Mouse (Mus musculus) forebrain, postnatal 0 days (tissue): ENCODE measurements at regions not wholly inside any gene's neighbourhood (a gene's known extent, or its start where the extent isn't known, plus 50 kb on each side); places are given as distances from the start of the nearest gene placed in this dataset.
A peak's percentile ranks its signal among the peaks of the same experiment; 100 is the strongest.

ENCODE experiments used
- ATAC-seq: fragments of 200-750 bp; cut with Nextera tagmentation; 2 replicates; pipeline ENCODE4 v1.8.0; 2017; ENCODE audit warnings: mild to moderate bottlenecking, moderate library complexity
- DNase-seq: peaks from one replicate; pipeline ENCODE4 v3.0.0-alpha.2; 2015
- H3K27ac ChIP-seq: fragments of 300-500 bp; sonication (generic); 2 replicates; pipeline ENCODE4 v1.5.1; 2014; ENCODE audit warnings: low read depth, mild to moderate bottlenecking, antibody characterized with exemption, low read length, moderate library complexity, mixed read lengths
- H3K27me3 ChIP-seq: fragments of 300-500 bp; sonication (generic); 2 replicates; pipeline ENCODE4 v1.6.1; 2014; ENCODE audit warnings: mild to moderate bottlenecking, low read length, mixed read lengths; ENCODE audit not compliant: insufficient read depth
- H3K36me3 ChIP-seq: fragments of 300-500 bp; sonication (generic); 2 replicates; pipeline ENCODE4 v1.6.1; 2014; ENCODE audit warnings: mild to moderate bottlenecking, moderate library complexity; ENCODE audit not compliant: insufficient read depth
- H3K4me1 ChIP-seq: fragments of 300-500 bp; sonication (generic); 2 replicates; pipeline ENCODE4 v1.6.1; 2014; ENCODE audit warnings: antibody characterized with exemption; ENCODE audit not compliant: insufficient read depth
- H3K4me2 ChIP-seq: fragments of 300-500 bp; sonication (generic); 2 replicates; pipeline ENCODE4 v1.6.1; 2014; ENCODE audit warnings: low read depth, mild to moderate bottlenecking, moderate library complexity
- H3K4me3 ChIP-seq: fragments of 300-500 bp; sonication (generic); 2 replicates; pipeline ENCODE4 v1.5.1; 2014; ENCODE audit warnings: low read depth, low read length, mixed read lengths
- H3K9ac ChIP-seq: fragments of 300-500 bp; sonication (generic); 2 replicates; pipeline ENCODE4 v1.6.1; 2014; ENCODE audit warnings: mild to moderate bottlenecking
- H3K9me3 ChIP-seq: fragments of 300-500 bp; sonication (generic); 2 replicates; pipeline ENCODE4 v1.6.1; 2016; ENCODE audit warnings: low read length
- CTCF ChIP-seq: sonication (generic); IDR thresholded peaks from 2 replicates; pipeline ENCODE4 v1.5.1; 2016; ENCODE audit warnings: antibody characterized with exemption, control low read depth, low read depth
- WGBS: fragments of 180-500 bp; shearing (Covaris S2); extraction: QIAGEN DNeasy Blood & Tissue Kit; methylation state at CpG from one replicate; pipeline ENCODE4 v1.1.7; 2014; 5-methylcytosine and 5-hydroxymethylcytosine counted together

DNA sequence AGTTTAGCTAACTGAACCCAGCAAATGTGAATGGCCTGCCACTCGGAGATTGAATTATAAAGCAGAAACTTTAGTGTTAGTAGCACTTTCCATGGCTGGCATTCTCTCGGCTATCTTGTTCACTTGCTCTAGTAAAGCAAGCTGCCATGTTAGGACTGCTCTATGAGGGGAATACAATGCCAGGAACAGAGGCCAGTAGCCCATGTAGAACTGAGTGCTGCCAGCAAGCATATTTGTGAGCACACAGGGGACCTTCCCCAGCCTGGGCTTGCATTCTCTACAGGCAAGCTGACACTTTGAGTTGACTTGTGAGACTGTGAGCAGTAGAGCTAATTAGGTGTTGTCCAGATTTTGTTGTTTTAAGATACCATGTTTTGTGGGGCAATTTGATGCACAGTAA, 111.0 kb upstream of the Tdrd3 start:
- no peak for TF ChIP-seq CTCF
- ATAC-seq: no peak
- H3K4me2 ChIP-seq: no peak overlapping the region

DNA sequence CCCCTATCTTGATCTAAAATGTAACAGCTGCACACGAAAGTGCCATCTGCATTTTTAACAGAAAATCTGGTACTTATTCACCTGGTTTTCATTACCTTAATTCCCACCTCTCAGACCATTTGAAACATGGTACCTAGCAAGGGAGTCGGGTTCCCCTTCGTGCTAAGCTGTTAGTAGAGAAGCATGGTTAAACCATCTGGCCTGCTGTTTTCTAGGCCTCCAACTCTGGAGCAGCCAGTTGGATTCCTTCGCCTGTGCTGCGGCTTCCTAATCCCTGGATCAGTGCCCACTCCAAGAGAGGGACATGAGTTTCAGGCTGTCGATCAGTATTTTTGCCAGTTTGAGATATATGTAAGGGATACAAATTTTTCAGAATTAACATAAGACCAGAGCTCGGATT, 110.4 kb upstream of the Tdrd3 start:
- 64% methylated on average over 7 of the region's 7 CpGs for WGBS
- no peak for TF ChIP-seq CTCF
- no peak for DNase-seq

More for the DNA sequence above, 111.0 kb upstream of the Tdrd3 start:
- H3K27me3 ChIP-seq: no peaks in the 10 kb centered on the region
- no peaks in the 10 kb centered on the region for H3K4me1 ChIP-seq
- no peak for DNase-seq
- no peak overlapping the region for H3K27ac ChIP-seq
- no peaks in the 10 kb centered on the region for H3K36me3 ChIP-seq
- no peak overlapping the region for H3K4me3 ChIP-seq
- H3K9ac ChIP-seq: no peak overlapping the region
- WGBS: 90% methylated on average over 2 of the region's 2 CpGs
- no peaks in the 10 kb centered on the region for H3K9me3 ChIP-seq

DNA sequence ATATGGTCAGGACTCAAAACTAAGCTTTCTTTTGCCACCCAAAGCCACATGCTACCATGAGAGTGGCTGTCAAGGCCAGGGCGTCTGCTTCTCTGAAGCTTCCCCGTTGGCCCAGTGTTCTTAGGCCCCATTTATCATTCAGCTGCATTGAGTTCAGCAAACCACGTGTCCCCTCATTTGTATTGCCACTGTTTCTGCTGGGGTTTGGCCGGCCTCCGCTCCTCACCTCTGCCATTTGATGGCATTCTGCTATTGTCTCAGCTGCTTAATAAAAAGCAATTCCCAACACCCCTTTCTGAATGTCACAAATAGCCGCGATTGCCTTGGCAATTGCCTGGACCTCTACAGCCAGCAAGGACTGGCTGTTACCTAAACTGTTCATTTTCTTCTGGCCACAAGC, 108.4 kb upstream of the Tdrd3 start:
- Histone ChIP-seq H3K36me3 (no peaks in the 10 kb centered on the region), H3K27ac (no peak overlapping the region), H3K27me3 (no peaks in the 10 kb centered on the region), H3K4me1 (no peaks in the 10 kb centered on the region), H3K4me3 (no peak overlapping the region), H3K9me3 (no peaks in the 10 kb centered on the region), H3K4me2 (no peak overlapping the region), H3K9ac (no peak overlapping the region)
- 35% methylated on average over 7 of the region's 7 CpGs for WGBS
- ATAC-seq (no peak), DNase-seq (no peak)
- TF ChIP-seq CTCF: no peak

More for the DNA sequence above, 110.4 kb upstream of the Tdrd3 start:
- H3K4me3 ChIP-seq: no peak overlapping the region
- H3K4me1 ChIP-seq: no peaks in the 10 kb centered on the region
- no peaks in the 10 kb centered on the region for H3K9me3 ChIP-seq
- H3K27me3 ChIP-seq: no peaks in the 10 kb centered on the region
- no peak overlapping the region for H3K27ac ChIP-seq
- ATAC-seq: no peak
- no peak overlapping the region for H3K9ac ChIP-seq
- H3K36me3 ChIP-seq: no peaks in the 10 kb centered on the region
- no peak overlapping the region for H3K4me2 ChIP-seq

DNA sequence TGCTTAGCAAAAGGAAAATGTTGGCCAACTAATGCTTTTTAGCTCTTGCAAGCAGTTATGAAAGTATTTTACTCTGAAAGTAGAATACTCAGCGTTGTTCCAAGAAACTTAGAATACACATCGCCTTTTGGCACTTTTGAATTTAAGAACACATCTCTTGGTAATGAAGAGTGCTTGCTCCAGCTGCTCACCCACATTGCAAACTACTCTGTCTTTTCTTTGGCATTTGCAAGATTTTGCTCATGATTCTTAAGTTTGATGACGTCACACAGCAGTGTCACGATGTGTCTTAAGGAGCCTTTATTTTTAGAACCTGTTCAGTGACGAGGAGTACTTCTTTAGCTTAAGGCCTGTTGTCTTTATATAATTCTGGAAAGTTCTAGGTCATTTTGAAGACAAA, 104.1 kb upstream of the Tdrd3 start:
- Histone ChIP-seq H3K36me3 (no peaks in the 10 kb centered on the region), H3K27me3 (no peaks in the 10 kb centered on the region), H3K4me2 (no peak overlapping the region), H3K9me3 (no peaks in the 10 kb centered on the region), H3K27ac (no peak overlapping the region), H3K9ac (no peak overlapping the region), H3K4me3 (no peak overlapping the region), H3K4me1 (no peaks in the 10 kb centered on the region)
- 80% methylated on average over 5 of the region's 5 CpGs for WGBS
- no peak for ATAC-seq
- no peak for DNase-seq
- TF ChIP-seq CTCF: no peak

DNA sequence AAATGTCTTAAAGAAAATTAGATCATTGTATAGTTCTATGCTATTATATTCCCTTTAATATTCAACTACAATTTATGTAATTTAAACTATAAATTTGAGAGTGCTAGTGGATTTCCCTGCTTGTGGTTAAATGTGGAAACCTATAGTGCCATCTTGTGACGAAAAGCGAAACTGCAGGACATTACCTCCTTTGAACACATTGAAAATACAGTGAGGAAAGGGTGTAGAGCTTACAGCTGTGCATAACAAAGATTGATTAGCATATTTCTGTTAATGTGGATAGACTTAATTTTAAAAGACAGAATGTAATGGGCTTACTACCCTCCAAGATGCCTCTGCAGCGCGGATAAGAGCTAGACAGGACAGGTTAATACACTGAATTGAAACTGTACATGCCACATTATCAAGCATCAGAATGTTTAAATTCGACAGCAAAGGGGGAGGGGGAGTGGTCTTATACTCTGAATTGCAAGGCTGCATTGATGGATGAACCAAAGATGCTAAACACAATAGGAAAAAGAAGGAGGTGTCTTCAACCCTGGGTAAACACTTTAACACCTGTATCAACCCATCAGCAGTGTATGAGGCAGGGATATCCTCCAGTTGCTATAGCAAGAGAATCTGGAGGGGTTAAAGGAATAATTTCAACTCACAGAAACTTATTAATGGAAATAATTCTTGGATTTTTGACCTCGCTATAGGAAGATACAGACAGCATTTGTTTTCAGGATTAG, 101.3 kb upstream of the Tdrd3 start:
- Histone ChIP-seq H3K9ac (no peak overlapping the region), H3K4me2 (peak overlapping the region; percentile 24; the same call in 1 of the 2 replicates), H3K27ac (no peak overlapping the region), H3K36me3 (no peaks in the 10 kb centered on the region), H3K4me3 (no peak overlapping the region), H3K27me3 (no peaks in the 10 kb centered on the region), H3K4me1 (no peaks in the 10 kb centered on the region), H3K9me3 (no peaks in the 10 kb centered on the region)
- ATAC-seq (peak; percentile 84), DNase-seq (peak; percentile 92)
- WGBS: 25% methylated on average over 6 of the region's 6 CpGs
- TF ChIP-seq CTCF: peak; percentile 91

DNA sequence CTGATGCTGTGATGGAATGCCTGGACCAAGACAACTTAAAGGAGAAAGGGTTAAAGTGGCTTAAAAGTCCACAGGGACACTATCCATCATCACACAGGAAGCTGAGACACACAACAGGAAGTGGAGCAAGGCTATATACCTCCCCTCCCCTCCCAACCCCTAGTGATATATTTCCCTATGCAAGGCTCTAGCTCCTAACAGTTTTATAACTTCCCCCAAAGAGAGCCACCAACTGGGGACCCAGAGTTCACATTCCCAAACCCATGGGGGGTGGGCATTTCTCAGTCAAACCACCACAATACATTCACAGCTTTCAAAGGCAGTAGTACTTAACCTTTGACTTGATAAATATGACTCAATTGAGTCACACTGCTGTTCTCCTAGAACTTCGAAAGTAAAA, 88.6 kb upstream of the Tdrd3 start:
- Histone ChIP-seq H3K4me1 (no peaks in the 10 kb centered on the region), H3K36me3 (no peaks in the 10 kb centered on the region), H3K27ac (no peak overlapping the region), H3K27me3 (no peaks in the 10 kb centered on the region), H3K9me3 (no peaks in the 10 kb centered on the region), H3K9ac (no peak overlapping the region), H3K4me3 (no peak overlapping the region), H3K4me2 (no peak overlapping the region)
- ATAC-seq (no peak), DNase-seq (no peak)
- WGBS: 39% methylated on average over 1 of the region's 1 CpGs
- no peak for TF ChIP-seq CTCF

DNA sequence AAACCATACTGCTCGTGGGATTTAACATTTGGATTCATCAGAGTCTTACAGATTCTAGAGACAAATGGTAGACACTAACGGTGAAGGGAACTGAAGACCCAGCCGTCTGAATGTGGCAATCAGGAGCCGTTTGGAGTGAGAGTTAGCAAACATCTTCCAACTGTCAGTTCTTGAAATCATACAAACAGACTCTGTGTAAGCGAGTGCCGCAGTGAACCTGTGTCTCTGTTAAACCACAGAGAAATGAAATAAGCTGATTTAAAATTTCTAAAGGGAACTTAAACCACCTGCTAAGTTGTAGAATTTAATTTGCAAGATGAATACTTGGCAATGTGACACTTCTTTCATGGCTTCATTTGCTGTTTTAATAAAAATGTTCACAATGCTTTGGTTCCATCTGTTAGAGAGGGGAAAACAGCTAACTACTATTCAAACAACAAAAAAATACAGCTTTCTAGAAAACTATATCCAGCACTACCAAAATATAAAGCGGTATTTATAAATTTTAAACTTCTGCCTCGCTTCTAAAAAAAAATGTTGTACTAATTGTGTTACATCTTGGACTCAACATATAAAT, 78.4 kb upstream of the Tdrd3 start:
- peak; percentile 85 for ATAC-seq
- no peaks in the 10 kb centered on the region for H3K27me3 ChIP-seq
- WGBS: 41% methylated on average over 8 of the region's 8 CpGs

More for the DNA sequence above, 78.4 kb upstream of the Tdrd3 start:
- no peaks in the 10 kb centered on the region for H3K4me1 ChIP-seq
- no peak overlapping the region for H3K4me3 ChIP-seq
- H3K9ac ChIP-seq: no peak overlapping the region
- H3K36me3 ChIP-seq: no peaks in the 10 kb centered on the region
- H3K27ac ChIP-seq: no peak overlapping the region
- no peaks in the 10 kb centered on the region for H3K9me3 ChIP-seq
- TF ChIP-seq CTCF: no peak
- no peak overlapping the region for H3K4me2 ChIP-seq
- peak; percentile 67 for DNase-seq
